Mouse (Mus musculus): Measurements from ENCODE around the gene Eif5b. TPM values are rescaled to one million over a fixed set of nuclear protein-coding genes. Genes with fewer than 3 reads are reported as not detected.

Gene Eif5b
- polyA plus RNA-seq, 1 experiment from 2014 or later, result 12.4 TPM

DNA sequence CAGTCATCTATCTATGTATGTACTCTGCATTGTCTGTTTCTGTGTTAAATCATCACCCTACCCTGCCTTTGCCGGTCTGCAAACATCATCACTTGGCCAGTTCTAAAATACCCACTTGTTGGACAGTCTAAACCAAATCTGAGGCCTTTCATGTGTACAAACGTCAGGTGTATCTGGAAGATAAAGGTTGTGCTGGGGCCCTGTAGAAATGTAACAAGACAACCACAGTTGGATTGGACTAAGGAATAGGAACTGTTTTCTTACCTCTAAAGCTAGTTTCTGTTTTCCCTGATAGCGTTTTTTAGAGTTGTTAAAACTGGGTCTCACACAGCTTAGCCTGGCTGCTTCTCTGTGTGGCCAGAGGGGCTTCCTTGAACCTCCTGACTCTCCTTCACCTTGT, 1.7 kb downstream of the Eif5b start:
- Histone ChIP-seq H3K4me3 (ENCODE audit: low read depth, low read length) (peak overlapping the region; percentile 97), H3K27me3 (ENCODE audit: insufficient read depth, low read length) (no peaks in the 10 kb centered on the region), H3K9ac (replicated peaks) (peak overlapping the region; percentile 99), H3K4me2 (ENCODE audit: low read depth, low read length) (peak overlapping the region; percentile 88), H3K9me3 (ENCODE audit: low read length) (no peaks in the 10 kb centered on the region), H3K27ac (ENCODE audit: low read depth) (peak overlapping the region; percentile 93), H3K4me1 (ENCODE audit: insufficient read depth) (peaks cover 18% of the 10 kb centered on the region), H3K36me3 (replicated peaks; ENCODE audit: insufficient read depth, low read length) (peaks cover 12% of the 10 kb centered on the region)
- ATAC-seq, result no peak
- TF ChIP-seq EP300 (IDR thresholded peaks at IDR 0.05; ENCODE audit: low read depth) (peak; percentile 77), CTCF (IDR thresholded peaks at IDR 0.05; ENCODE audit: low read depth) (no peak)
- 40% methylated on average over 3 of the region's 3 CpGs for WGBS (ENCODE audit: insufficient replicate concordance)
- DNase-seq, result no peak

DNA sequence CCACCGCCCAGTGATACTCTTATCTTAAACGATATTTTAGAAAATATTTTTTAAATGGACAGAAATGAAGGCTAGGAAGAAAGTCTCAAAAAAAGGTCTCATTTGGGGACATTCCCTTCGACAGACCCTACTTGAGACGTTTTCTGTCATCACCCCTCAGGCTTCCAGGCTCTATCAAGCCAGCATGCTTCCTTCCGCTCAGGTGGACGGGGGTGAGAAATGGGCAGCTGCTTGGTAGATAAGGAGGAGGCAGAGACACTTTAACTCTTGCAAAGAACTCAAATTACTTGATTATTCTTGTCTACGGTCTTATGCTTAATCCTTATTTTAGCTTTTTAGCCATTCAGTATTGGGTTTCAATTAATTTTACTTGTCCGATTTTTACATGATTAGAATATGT, 3.0 kb downstream of the Eif5b start:
- 60% methylated on average over 8 of the region's 8 CpGs for WGBS (ENCODE audit: insufficient replicate concordance)
- ATAC-seq (no peak), DNase-seq (no peak)
- H3K9me3 ChIP-seq (ENCODE audit: low read length), result no peaks in the 10 kb centered on the region
- no peak for TF ChIP-seq EP300 (IDR thresholded peaks at IDR 0.05; ENCODE audit: low read depth)
- TF ChIP-seq CTCF (IDR thresholded peaks at IDR 0.05; ENCODE audit: low read depth), result no peak
- H3K36me3 ChIP-seq (replicated peaks; ENCODE audit: insufficient read depth, low read length), result 0 out of 2 replicates have a peak, but pooled peaks cover 2% of the 10 kb centered on the region
- no peak overlapping the region; the same call in 1 of the 2 replicates for H3K9ac ChIP-seq (replicated peaks)
- no peak overlapping the region for H3K4me3 ChIP-seq (ENCODE audit: low read depth, low read length)
- H3K27me3 ChIP-seq (ENCODE audit: insufficient read depth, low read length), result no peaks in the 10 kb centered on the region
- peak overlapping the region; percentile 32 for H3K4me2 ChIP-seq (ENCODE audit: low read depth, low read length)
- no peak overlapping the region for H3K27ac ChIP-seq (ENCODE audit: low read depth)
- H3K4me1 ChIP-seq (ENCODE audit: insufficient read depth), result peaks cover 17% of the 10 kb centered on the region

DNA sequence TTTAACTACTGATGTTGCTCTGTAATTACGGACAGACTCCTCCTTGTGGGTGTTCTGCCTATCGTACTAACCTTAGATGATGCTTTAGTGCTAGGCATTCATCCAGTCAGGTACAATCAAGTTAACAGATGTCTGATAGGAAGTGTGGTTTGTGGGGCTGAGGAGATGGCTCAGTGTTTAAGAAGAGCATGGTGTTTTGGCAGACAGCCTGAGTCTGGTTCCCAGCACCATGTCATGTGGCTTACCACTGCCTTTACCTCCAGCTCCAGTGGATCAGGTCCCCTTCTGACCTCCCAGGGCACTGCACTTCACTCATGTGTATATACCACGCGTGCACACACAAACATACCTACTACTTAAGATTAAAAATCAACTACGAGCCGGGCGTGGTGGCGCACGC, 4.1 kb downstream of the Eif5b start:
- WGBS (ENCODE audit: insufficient replicate concordance), result 86% methylated on average over 9 of the region's 9 CpGs
- TF ChIP-seq CTCF (IDR thresholded peaks at IDR 0.05; ENCODE audit: low read depth) (no peak), EP300 (IDR thresholded peaks at IDR 0.05; ENCODE audit: low read depth) (no peak)

DNA sequence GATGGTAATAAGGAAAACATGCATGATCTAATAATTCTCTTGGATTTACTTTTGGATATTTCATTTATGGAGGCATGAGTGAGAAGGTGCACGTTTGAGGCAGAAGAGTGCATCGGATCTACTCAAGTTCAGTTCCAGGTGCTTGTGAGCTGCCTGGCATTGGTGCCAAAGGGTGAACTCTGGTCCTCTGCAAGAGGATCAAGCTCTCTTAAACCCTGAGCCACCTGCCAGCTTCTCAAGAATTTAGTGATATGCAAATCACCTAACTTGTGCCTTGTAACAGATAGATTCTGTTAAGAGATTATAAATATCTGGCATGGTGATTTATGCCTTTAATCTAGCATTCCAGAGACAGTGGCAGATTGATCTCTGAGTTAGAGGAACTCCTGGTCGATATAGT, 5.2 kb downstream of the Eif5b start:
- H3K36me3 ChIP-seq (replicated peaks; ENCODE audit: insufficient read depth, low read length), result 0 out of 2 replicates have a peak, but pooled peaks cover 2% of the 10 kb centered on the region
- H3K27me3 ChIP-seq (ENCODE audit: insufficient read depth, low read length), result no peaks in the 10 kb centered on the region
- DNase-seq (no peak), ATAC-seq (no peak)
- H3K4me3 ChIP-seq (ENCODE audit: low read depth, low read length), result no peak overlapping the region
- no peak for TF ChIP-seq EP300 (IDR thresholded peaks at IDR 0.05; ENCODE audit: low read depth)
- TF ChIP-seq CTCF (IDR thresholded peaks at IDR 0.05; ENCODE audit: low read depth), result no peak
- H3K27ac ChIP-seq (ENCODE audit: low read depth), result no peak overlapping the region
- no peaks in the 10 kb centered on the region for H3K9me3 ChIP-seq (ENCODE audit: low read length)
- H3K4me1 ChIP-seq (ENCODE audit: insufficient read depth), result peaks cover 23% of the 10 kb centered on the region
- H3K4me2 ChIP-seq (ENCODE audit: low read depth, low read length), result no peak overlapping the region
- no peak overlapping the region for H3K9ac ChIP-seq (replicated peaks)
- WGBS (ENCODE audit: insufficient replicate concordance), result 69% methylated on average over 3 of the region's 3 CpGs

More for the DNA sequence above, 4.1 kb downstream of the Eif5b start:
- Histone ChIP-seq H3K36me3 (replicated peaks; ENCODE audit: insufficient read depth, low read length) (0 out of 2 replicates have a peak, but pooled peaks cover 2% of the 10 kb centered on the region), H3K27me3 (ENCODE audit: insufficient read depth, low read length) (no peaks in the 10 kb centered on the region), H3K9me3 (ENCODE audit: low read length) (no peaks in the 10 kb centered on the region), H3K4me2 (ENCODE audit: low read depth, low read length) (no peak overlapping the region), H3K4me1 (ENCODE audit: insufficient read depth) (peaks cover 19% of the 10 kb centered on the region), H3K27ac (ENCODE audit: low read depth) (no peak overlapping the region), H3K4me3 (ENCODE audit: low read depth, low read length) (no peak overlapping the region), H3K9ac (replicated peaks) (no peak overlapping the region)
- DNase-seq (no peak), ATAC-seq (no peak)

DNA sequence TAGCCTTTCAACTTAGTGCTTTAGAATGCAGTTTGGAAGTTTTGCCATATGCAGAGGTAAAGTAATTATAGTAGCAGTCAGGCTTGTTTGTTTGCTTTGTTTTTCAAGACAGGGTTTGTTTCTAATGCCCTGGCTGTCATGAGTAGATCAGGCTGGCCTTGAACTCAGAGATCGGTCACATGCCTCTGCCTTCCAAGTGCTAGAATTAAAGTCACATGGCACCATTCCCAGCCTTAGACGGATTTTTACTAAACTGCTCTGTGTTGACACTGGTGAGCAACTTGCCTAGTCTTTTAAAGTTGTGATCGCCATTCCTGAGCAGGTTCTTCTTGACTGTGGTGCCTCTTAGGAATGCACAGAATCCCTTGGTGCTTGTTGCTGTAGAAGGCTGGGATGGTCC, 8.9 kb downstream of the Eif5b start:
- WGBS (ENCODE audit: insufficient replicate concordance), result 73% methylated on average over 3 of the region's 3 CpGs
- H3K4me2 ChIP-seq (ENCODE audit: low read depth, low read length), result no peak overlapping the region
- H3K9me3 ChIP-seq (ENCODE audit: low read length), result no peaks in the 10 kb centered on the region
- ATAC-seq (no peak), DNase-seq (no peak)
- peaks cover 20% of the 10 kb centered on the region for H3K4me1 ChIP-seq (ENCODE audit: insufficient read depth)
- no peak overlapping the region for H3K27ac ChIP-seq (ENCODE audit: low read depth)
- H3K9ac ChIP-seq (replicated peaks), result 0 out of 2 replicates have a peak overlapping the region, but pooled peaks have one; percentile 7
- TF ChIP-seq EP300 (IDR thresholded peaks at IDR 0.05; ENCODE audit: low read depth) (no peak), CTCF (IDR thresholded peaks at IDR 0.05; ENCODE audit: low read depth) (no peak)
- H3K36me3 ChIP-seq (replicated peaks; ENCODE audit: insufficient read depth, low read length), result 0 out of 2 replicates have a peak, but pooled peaks cover 2% of the 10 kb centered on the region
- no peaks in the 10 kb centered on the region for H3K27me3 ChIP-seq (ENCODE audit: insufficient read depth, low read length)
- no peak overlapping the region for H3K4me3 ChIP-seq (ENCODE audit: low read depth, low read length)

DNA sequence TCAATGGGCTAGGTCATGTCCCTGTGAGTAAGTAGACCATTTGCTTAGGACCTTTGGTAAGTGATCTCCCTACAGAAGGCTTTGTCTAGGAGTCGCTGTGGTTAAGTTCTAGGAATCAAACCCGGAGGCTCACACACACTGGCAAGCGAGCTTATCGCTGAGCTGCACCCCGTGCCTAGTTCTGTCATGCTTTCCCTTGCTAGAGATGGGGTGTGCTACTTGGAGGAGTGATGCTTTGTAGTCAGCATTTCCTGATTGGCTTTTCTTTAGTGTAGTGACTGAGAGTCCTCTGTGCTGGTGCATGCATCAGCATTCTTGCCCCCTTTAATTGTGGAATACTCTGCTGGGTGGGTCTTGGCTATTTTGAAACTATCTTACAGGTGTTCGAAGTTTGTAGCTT, 13.8 kb downstream of the Eif5b start:
- H3K27me3 ChIP-seq (ENCODE audit: insufficient read depth, low read length), result no peaks in the 10 kb centered on the region
- H3K9me3 ChIP-seq (ENCODE audit: low read length), result no peaks in the 10 kb centered on the region
- H3K27ac ChIP-seq (ENCODE audit: low read depth), result peak overlapping the region; percentile 86
- DNase-seq (peak; percentile 72), ATAC-seq (peak; percentile 95)
- TF ChIP-seq CTCF (IDR thresholded peaks at IDR 0.05; ENCODE audit: low read depth) (peak; percentile 33), EP300 (IDR thresholded peaks at IDR 0.05; ENCODE audit: low read depth) (peak; percentile 88)
- no peak overlapping the region for H3K9ac ChIP-seq (replicated peaks)
- WGBS (ENCODE audit: insufficient replicate concordance), result 48% methylated on average over 6 of the region's 6 CpGs
- peak overlapping the region; percentile 58 for H3K4me2 ChIP-seq (ENCODE audit: low read depth, low read length)
- H3K4me3 ChIP-seq (ENCODE audit: low read depth, low read length), result no peak overlapping the region
- H3K4me1 ChIP-seq (ENCODE audit: insufficient read depth), result peaks cover 25% of the 10 kb centered on the region
- H3K36me3 ChIP-seq (replicated peaks; ENCODE audit: insufficient read depth, low read length), result no peaks in the 10 kb centered on the region

All from liver, postnatal 0 days (tissue).